Mouse (Mus musculus) cortical plate, adult 2 months (tissue): ENCODE data around the gene Ptms. TPM values are rescaled to one million over a fixed set of nuclear protein-coding genes. Genes with fewer than 3 reads are reported as not detected.

Experiments
- H3K27ac ChIP-seq: fragments of 200-500 bp; 2 replicates; pipeline ENCODE4 v1.5.1; 2012; ENCODE audit warnings: low read length, control low read depth, inconsistent platforms; ENCODE audit not compliant: insufficient read depth
- H3K4me1 ChIP-seq: fragments of 200-500 bp; 2 replicates; pipeline ENCODE4 v1.6.1; 2011; ENCODE audit warnings: low read length; ENCODE audit not compliant: control insufficient read depth, insufficient read depth
- H3K4me3 ChIP-seq: fragments of 200-500 bp; 2 replicates; pipeline ENCODE4 v1.5.1; 2011; ENCODE audit warnings: mild to moderate bottlenecking, low read length, control low read depth; ENCODE audit not compliant: insufficient read depth
- CTCF ChIP-seq: fragments of 200-500 bp; IDR thresholded peaks from 2 replicates; pipeline ENCODE4 v1.5.1; 2011; ENCODE audit warnings: mild to moderate bottlenecking, control low read depth, low read length; ENCODE audit not compliant: insufficient read depth; ENCODE audit errors: extremely low read depth
- POLR2A ChIP-seq: fragments of 200-500 bp; IDR thresholded peaks from 2 replicates; pipeline ENCODE4 v1.6.1; 2011; ENCODE audit warnings: mild to moderate bottlenecking, low read length, control low read depth; ENCODE audit not compliant: insufficient read depth; ENCODE audit errors: extremely low read depth
- polyA plus RNA-seq: library from polyadenylated mRNA; depleted of rRNA; stranded (reverse); fragments of >200 nt; gene quantifications from 2 replicates; pipeline ENCODE4 v1.2.3, GENCODE M21; 2012

Gene Ptms
- polyA plus RNA-seq, 1 experiment, result 1,380 TPM

GRCm38 (mm10) chr6:124930754-124931524 is 11.0 kb upstream of the Ptms start, which contains the start of gene Mlf2:
Gene Mlf2, plus strand, starts transcription at chr6:124931386.
- Histone ChIP-seq H3K27ac (peak within 1 kb of the TSS; percentile 98), H3K4me3 (peak within 1 kb of the TSS; percentile 54), H3K4me1 (peaks cover 8% of the 10 kb centered on the region; the same call in 1 of the 2 replicates)
- TF ChIP-seq CTCF, result peak; percentile 88
- TF ChIP-seq POLR2A, result peak; percentile 80

- TF ChIP-seq CTCF, result no peak
- no peak for TF ChIP-seq POLR2A
- H3K4me3 ChIP-seq, result peak overlapping the region; percentile 54
- H3K4me1 ChIP-seq, result peaks cover 8% of the 10 kb centered on the region; the same call in 1 of the 2 replicates
- H3K27ac ChIP-seq, result peak overlapping the region; percentile 6; the same call in 1 of the 2 replicates
Observed at GRCm38 (mm10) chr6:124930231-124930630, 10.3 kb upstream of the Ptms start.

GRCm38 (mm10) chr6:124925941-124926340 is 6.0 kb upstream of the Ptms start:
- TF ChIP-seq CTCF (no peak), POLR2A (no peak)
- Histone ChIP-seq H3K27ac (no peak overlapping the region), H3K4me3 (no peak overlapping the region), H3K4me1 (0 out of 2 replicates have a peak, but pooled peaks cover 1% of the 10 kb centered on the region)

GRCm38 (mm10) chr6:124925173-124925793 is 5.4 kb upstream of the Ptms start:
- Histone ChIP-seq H3K27ac (no peak overlapping the region), H3K4me1 (0 out of 2 replicates have a peak, but pooled peaks cover 1% of the 10 kb centered on the region), H3K4me3 (no peak overlapping the region)
- TF ChIP-seq POLR2A (no peak), CTCF (no peak)

GRCm38 (mm10) chr6:124921539-124921938 is 1.6 kb upstream of the Ptms start:
- Histone ChIP-seq H3K4me3 (no peak overlapping the region), H3K4me1 (0 out of 2 replicates have a peak, but pooled peaks cover 1% of the 10 kb centered on the region), H3K27ac (0 out of 2 replicates have a peak overlapping the region, but pooled peaks have one; percentile 21)
- TF ChIP-seq POLR2A (no peak), CTCF (no peak)

- no peak overlapping the region; the same call in 1 of the 2 replicates for H3K4me3 ChIP-seq
- H3K4me1 ChIP-seq, result 0 out of 2 replicates have a peak, but pooled peaks cover 1% of the 10 kb centered on the region
- TF ChIP-seq CTCF (no peak), POLR2A (no peak)
- H3K27ac ChIP-seq, result peak overlapping the region; percentile 57
Observed at GRCm38 (mm10) chr6:124920318-124921085, 599 bp upstream of the Ptms start.

- no peak for TF ChIP-seq CTCF
- TF ChIP-seq POLR2A, result no peak
- Histone ChIP-seq H3K4me3 (peak overlapping the region; percentile 19; the same call in 1 of the 2 replicates), H3K4me1 (peaks cover 4% of the 10 kb centered on the region), H3K27ac (peak overlapping the region; percentile 89)
Observed at GRCm38 (mm10) chr6:124918890-124919627, 844 bp downstream of the Ptms start.

GRCm38 (mm10) chr6:124918331-124918690 is 1.6 kb downstream of the Ptms start:
- Histone ChIP-seq H3K4me3 (peak overlapping the region; percentile 55), H3K4me1 (peaks cover 4% of the 10 kb centered on the region), H3K27ac (peak overlapping the region; percentile 40)
- TF ChIP-seq POLR2A (no peak), CTCF (no peak)
